Mouse (Mus musculus): ENCODE measurements around the gene Tmem198. TPM values are rescaled to one million over a fixed set of nuclear protein-coding genes. Genes with fewer than 3 reads are reported as not detected.

The Tmem198 gene
- polyA plus RNA-seq, 1 experiment from 2014 or later, result 13.0 TPM

- H3K9ac ChIP-seq (ENCODE audit: low read length), result peak within 1 kb of the TSS; percentile 61
- WGBS, result 2% methylated on average over 35 of the region's 35 CpGs
- DNase-seq (ENCODE audit: low spot score, missing footprints), result peak; percentile 95
- peaks cover 67% of the 10 kb centered on the region for H3K4me1 ChIP-seq (ENCODE audit: control insufficient read depth, insufficient read depth, low read length)
- ATAC-seq (ENCODE audit: low FRiP score), result no peak
- peak within 1 kb of the TSS; percentile 69 for H3K27ac ChIP-seq (ENCODE audit: low read depth, low read length)
- H3K27me3 ChIP-seq (ENCODE audit: control insufficient read depth, insufficient read depth, low read length), result peaks cover 26% of the 10 kb centered on the region
- peak within 1 kb of the TSS; percentile 37 for H3K4me3 ChIP-seq (ENCODE audit: low read depth, low read length)
- H3K4me2 ChIP-seq, result peak within 1 kb of the TSS; percentile 56
- H3K9me3 ChIP-seq (ENCODE audit: control insufficient read depth, low read length), result no peaks in the 10 kb centered on the region
- H3K36me3 ChIP-seq (ENCODE audit: control insufficient read depth, insufficient read depth, low read length), result no peaks in the 10 kb centered on the region
These were observed 28.9 kb upstream of the Tmem198 start, which contains the start of gene Asic4 for GRCm38 (mm10) chr1:75450314-75451005. Gene Asic4 (plus strand): TSS chr1:75450436.

GRCm38 (mm10) chr1:75451900-75452299 is 27.4 kb upstream of the Tmem198 start:
- peaks cover 26% of the 10 kb centered on the region for H3K27me3 ChIP-seq (ENCODE audit: control insufficient read depth, insufficient read depth, low read length)
- peak overlapping the region; percentile 37 for H3K4me3 ChIP-seq (ENCODE audit: low read depth, low read length)
- H3K4me1 ChIP-seq (ENCODE audit: control insufficient read depth, insufficient read depth, low read length), result peaks cover 59% of the 10 kb centered on the region
- no peak overlapping the region for H3K27ac ChIP-seq (ENCODE audit: low read depth, low read length)
- no peak for ATAC-seq (ENCODE audit: low FRiP score)
- peak overlapping the region; percentile 61 for H3K9ac ChIP-seq (ENCODE audit: low read length)
- H3K36me3 ChIP-seq (ENCODE audit: control insufficient read depth, insufficient read depth, low read length), result no peaks in the 10 kb centered on the region
- H3K4me2 ChIP-seq, result peak overlapping the region; percentile 56
- 66% methylated on average over 4 of the region's 5 CpGs for WGBS
- DNase-seq (ENCODE audit: low spot score, missing footprints), result no peak
- no peaks in the 10 kb centered on the region for H3K9me3 ChIP-seq (ENCODE audit: control insufficient read depth, low read length)

- Histone ChIP-seq H3K36me3 (ENCODE audit: control insufficient read depth, insufficient read depth, low read length) (no peaks in the 10 kb centered on the region), H3K4me3 (ENCODE audit: low read depth, low read length) (no peak overlapping the region), H3K4me1 (ENCODE audit: control insufficient read depth, insufficient read depth, low read length) (peaks cover 40% of the 10 kb centered on the region), H3K9ac (ENCODE audit: low read length) (no peak overlapping the region), H3K27ac (ENCODE audit: low read depth, low read length) (peak overlapping the region; percentile 14; the same call in 1 of the 2 replicates), H3K27me3 (ENCODE audit: control insufficient read depth, insufficient read depth, low read length) (peaks cover 23% of the 10 kb centered on the region), H3K9me3 (ENCODE audit: control insufficient read depth, low read length) (no peaks in the 10 kb centered on the region), H3K4me2 (peak overlapping the region; percentile 11; the same call in 1 of the 2 replicates)
- ATAC-seq (ENCODE audit: low FRiP score) (no peak), DNase-seq (ENCODE audit: low spot score, missing footprints) (no peak)
- WGBS, result 75% methylated on average over 3 of the region's 3 CpGs
These were observed 23.9 kb upstream of the Tmem198 start for GRCm38 (mm10) chr1:75455433-75455832.

- Histone ChIP-seq H3K36me3 (ENCODE audit: control insufficient read depth, insufficient read depth, low read length) (no peaks in the 10 kb centered on the region), H3K4me1 (ENCODE audit: control insufficient read depth, insufficient read depth, low read length) (peaks cover 35% of the 10 kb centered on the region), H3K27me3 (ENCODE audit: control insufficient read depth, insufficient read depth, low read length) (peaks cover 18% of the 10 kb centered on the region), H3K27ac (ENCODE audit: low read depth, low read length) (peak overlapping the region; percentile 14; the same call in 1 of the 2 replicates), H3K4me3 (ENCODE audit: low read depth, low read length) (no peak overlapping the region), H3K9ac (ENCODE audit: low read length) (no peak overlapping the region), H3K9me3 (ENCODE audit: control insufficient read depth, low read length) (no peaks in the 10 kb centered on the region), H3K4me2 (peak overlapping the region; percentile 11; the same call in 1 of the 2 replicates)
- 23% methylated on average over 5 of the region's 5 CpGs for WGBS
- DNase-seq (ENCODE audit: low spot score, missing footprints) (no peak), ATAC-seq (ENCODE audit: low FRiP score) (0 out of 2 replicates have a peak, but pooled peaks have one; percentile 12)
These were observed 23.4 kb upstream of the Tmem198 start for GRCm38 (mm10) chr1:75455948-75456347.

- Histone ChIP-seq H3K36me3 (ENCODE audit: control insufficient read depth, insufficient read depth, low read length) (no peaks in the 10 kb centered on the region), H3K9me3 (ENCODE audit: control insufficient read depth, low read length) (no peaks in the 10 kb centered on the region), H3K27ac (ENCODE audit: low read depth, low read length) (peak overlapping the region; percentile 61), H3K4me3 (ENCODE audit: low read depth, low read length) (no peak overlapping the region), H3K27me3 (ENCODE audit: control insufficient read depth, insufficient read depth, low read length) (peaks cover 12% of the 10 kb centered on the region), H3K4me1 (ENCODE audit: control insufficient read depth, insufficient read depth, low read length) (peaks cover 32% of the 10 kb centered on the region), H3K4me2 (peak overlapping the region; percentile 1; the same call in 1 of the 2 replicates), H3K9ac (ENCODE audit: low read length) (0 out of 2 replicates have a peak overlapping the region, but pooled peaks have one; percentile 24)
- ATAC-seq (ENCODE audit: low FRiP score) (no peak), DNase-seq (ENCODE audit: low spot score, missing footprints) (peak; percentile 93)
- 5% methylated on average over 14 of the region's 14 CpGs for WGBS
These were observed 22.4 kb upstream of the Tmem198 start for GRCm38 (mm10) chr1:75456746-75457564.

GRCm38 (mm10) chr1:75457710-75458024 is 21.7 kb upstream of the Tmem198 start:
- Histone ChIP-seq H3K9ac (ENCODE audit: low read length) (0 out of 2 replicates have a peak overlapping the region, but pooled peaks have one; percentile 24), H3K4me1 (ENCODE audit: control insufficient read depth, insufficient read depth, low read length) (peaks cover 28% of the 10 kb centered on the region), H3K9me3 (ENCODE audit: control insufficient read depth, low read length) (no peaks in the 10 kb centered on the region), H3K27ac (ENCODE audit: low read depth, low read length) (peak overlapping the region; percentile 61), H3K4me2 (peak overlapping the region; percentile 36), H3K27me3 (ENCODE audit: control insufficient read depth, insufficient read depth, low read length) (peaks cover 8% of the 10 kb centered on the region), H3K4me3 (ENCODE audit: low read depth, low read length) (no peak overlapping the region), H3K36me3 (ENCODE audit: control insufficient read depth, insufficient read depth, low read length) (no peaks in the 10 kb centered on the region)
- ATAC-seq (ENCODE audit: low FRiP score), result peak; percentile 36; the same call in 1 of the 2 replicates
- WGBS, result 2% methylated on average over 10 of the region's 10 CpGs
- no peak for DNase-seq (ENCODE audit: low spot score, missing footprints)

GRCm38 (mm10) chr1:75458025-75458788 is 21.1 kb upstream of the Tmem198 start:
- WGBS, result under 1% methylated on average over 40 of the region's 42 CpGs

GRCm38 (mm10) chr1:75458789-75459684 is 20.3 kb upstream of the Tmem198 start:
- Histone ChIP-seq H3K9me3 (ENCODE audit: control insufficient read depth, low read length) (no peaks in the 10 kb centered on the region), H3K9ac (ENCODE audit: low read length) (peak overlapping the region; percentile 47; the same call in 1 of the 2 replicates), H3K4me2 (peak overlapping the region; percentile 36), H3K4me3 (ENCODE audit: low read depth, low read length) (peak overlapping the region; percentile 7), H3K36me3 (ENCODE audit: control insufficient read depth, insufficient read depth, low read length) (no peaks in the 10 kb centered on the region), H3K27ac (ENCODE audit: low read depth, low read length) (peak overlapping the region; percentile 61), H3K4me1 (ENCODE audit: control insufficient read depth, insufficient read depth, low read length) (peaks cover 25% of the 10 kb centered on the region), H3K27me3 (ENCODE audit: control insufficient read depth, insufficient read depth, low read length) (peaks cover 8% of the 10 kb centered on the region)
- no peak for ATAC-seq (ENCODE audit: low FRiP score)
- WGBS, result 16% methylated on average over 23 of the region's 23 CpGs
- DNase-seq (ENCODE audit: low spot score, missing footprints), result peak; percentile 94

More at GRCm38 (mm10) chr1:75458025-75458788, 21.1 kb upstream of the Tmem198 start:
- peak; percentile 94 for DNase-seq (ENCODE audit: low spot score, missing footprints)
- peaks cover 25% of the 10 kb centered on the region for H3K4me1 ChIP-seq (ENCODE audit: control insufficient read depth, insufficient read depth, low read length)
- peak overlapping the region; percentile 47; the same call in 1 of the 2 replicates for H3K9ac ChIP-seq (ENCODE audit: low read length)
- peak; percentile 78 for ATAC-seq (ENCODE audit: low FRiP score)
- H3K4me2 ChIP-seq, result peak overlapping the region; percentile 36
- H3K4me3 ChIP-seq (ENCODE audit: low read depth, low read length), result peak overlapping the region; percentile 7
- H3K27ac ChIP-seq (ENCODE audit: low read depth, low read length), result peak overlapping the region; percentile 61
- no peaks in the 10 kb centered on the region for H3K36me3 ChIP-seq (ENCODE audit: control insufficient read depth, insufficient read depth, low read length)
- H3K27me3 ChIP-seq (ENCODE audit: control insufficient read depth, insufficient read depth, low read length), result peaks cover 8% of the 10 kb centered on the region
- no peaks in the 10 kb centered on the region for H3K9me3 ChIP-seq (ENCODE audit: control insufficient read depth, low read length)
